ENCODE assay signal across 8 mouse cellular contexts in the genomic region with DNA sequence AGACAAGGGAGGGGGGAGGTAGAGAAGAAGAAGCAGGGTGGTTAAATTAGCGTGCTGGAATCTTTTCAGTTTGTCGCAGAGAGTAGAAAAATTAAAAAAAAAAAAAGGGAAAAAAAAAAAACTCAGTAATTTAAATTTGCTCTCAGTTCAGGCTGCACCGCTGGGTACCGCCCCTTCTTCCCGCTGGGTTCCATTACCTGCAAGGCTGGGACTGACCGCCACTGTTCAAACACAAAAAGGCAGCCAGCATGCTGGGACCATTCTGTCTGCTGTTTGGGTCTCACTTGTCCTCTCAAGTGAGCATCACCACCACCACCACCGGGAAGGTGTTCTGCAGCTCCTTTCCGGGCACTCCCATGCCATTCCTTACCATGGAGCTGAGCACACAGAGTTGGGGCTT.
DNase-seq lines count a peak whose midpoint lies in the region.

No protein-coding gene starts in this region.

- peak; percentile 43 to 53 for DNase-seq in cerebellum, postnatal 10 days
- no peak for DNase-seq in cerebellum, adult 9-11 months
- peak; percentile 34 to 54 for DNase-seq in left cerebral cortex, adult 18-20 months (ENCODE audit: low spot score in 2 of 2)
- no peak for DNase-seq in left cerebral cortex, adult 11 months (ENCODE audit: low spot score)
- peak; percentile 37 to 41 for DNase-seq in left cerebral cortex, postnatal 10 days (ENCODE audit: extremely low spot score in 1 of 2, low spot score in 2 of 2)
- DNase-seq in right cerebral cortex, postnatal 25 days = peak; percentile 48
- no peak for DNase-seq in thymus, postnatal 10 days (ENCODE audit: low spot score in 2 of 2)
- no peak for DNase-seq in c-Kit-positive CD71-positive TER-119-positive erythroid progenitor cells, embryonic 14.5 days (ENCODE audit: low spot score)

- intact Hi-C loops in left cerebral cortex, postnatal 10 days (cut with DNase I) = loop anchor here (10.0 kb wide), 3 partner anchors 339 to 629 kb away; no protein-coding TSS in a partner anchor

Comparison
In these comparisons a context has a peak if more than half of its experiments do, and no peak if none do; other contexts are left out.
1. DNase-seq: peak in cerebellum, postnatal 10 days (2 of 2), left cerebral cortex, adult 18-20 months (2 of 2), left cerebral cortex, postnatal 10 days (2 of 2) and right cerebral cortex, postnatal 25 days (single experiment); none in cerebellum, adult 9-11 months (single experiment), left cerebral cortex, adult 11 months (single experiment), thymus, postnatal 10 days (0 of 2) and c-Kit-positive CD71-positive TER-119-positive erythroid progenitor cells, embryonic 14.5 days (single experiment).